Mouse (Mus musculus) MEL (cell line): ENCODE measurements at regions not wholly inside any gene's neighbourhood (a gene's known extent, or its start where the extent isn't known, plus 50 kb on each side); places are given as distances from the start of the nearest gene placed in this dataset.

Experiments used
- CHD2 ChIP-seq: IDR thresholded peaks from 2 replicates; pipeline ENCODE4 v1.6.1; 2011; ENCODE audit warnings: low read length, improper control_type of control experiment
- CTCF ChIP-seq, 3 experiments: IDR thresholded peaks in 2 of 3; conservative IDR thresholded peaks in 1 of 3; 2 replicates each; pipeline ENCODE4 v1.5.1; 2011 to 2012; ENCODE audit warnings: low read length in 3 of 3, low read depth in 2 of 3, mild to moderate bottlenecking in 2 of 3, improper control_type of control experiment in 1 of 3, inconsistent platforms in 1 of 3, mixed read lengths in 1 of 3, moderate library complexity in 1 of 3; ENCODE audit not compliant: control insufficient read depth in 1 of 3, insufficient read depth in 1 of 3, poor library complexity in 1 of 3, severe bottlenecking in 1 of 3
- EP300 ChIP-seq, 2 experiments: IDR thresholded peaks; 2 replicates each; pipeline ENCODE4 v1.6.1; 2011; ENCODE audit warnings: improper control_type of control experiment in 2 of 2, low read length in 2 of 2, low read depth in 1 of 2, mild to moderate bottlenecking in 1 of 2
- MAFK ChIP-seq: IDR thresholded peaks from 2 replicates; pipeline ENCODE4 v1.6.1; 2011; ENCODE audit warnings: low read depth, mild to moderate bottlenecking, low read length, improper control_type of control experiment, borderline replicate concordance
- MAX ChIP-seq: IDR thresholded peaks from 2 replicates; pipeline ENCODE4 v1.6.1; 2011; ENCODE audit warnings: low read length, improper control_type of control experiment
- MXI1 ChIP-seq: IDR thresholded peaks from 2 replicates; pipeline ENCODE4 v1.6.1; 2011; ENCODE audit warnings: mild to moderate bottlenecking, low read depth, low read length, improper control_type of control experiment
- NELFE ChIP-seq: IDR thresholded peaks from 2 replicates; pipeline ENCODE4 v1.6.1; 2011; ENCODE audit warnings: low read depth, low read length, improper control_type of control experiment
- POLR2A ChIP-seq, 2 experiments: IDR thresholded peaks; 2 replicates each; pipeline ENCODE4 v1.6.1; 2011 to 2012; ENCODE audit warnings: low read length in 2 of 2, mild to moderate bottlenecking in 2 of 2, control low read depth in 1 of 2, improper control_type of control experiment in 1 of 2, low read depth in 1 of 2, moderate library complexity in 1 of 2; ENCODE audit not compliant: control insufficient read depth in 1 of 2, insufficient read depth in 1 of 2, poor library complexity in 1 of 2
- POLR2AphosphoS5 ChIP-seq: IDR thresholded peaks from 2 replicates; pipeline ENCODE4 v1.6.1; 2012; ENCODE audit warnings: low read depth, borderline replicate concordance, mild to moderate bottlenecking, inconsistent platforms, low read length, moderate library complexity, mixed read lengths
- SIN3A ChIP-seq: IDR thresholded peaks from 2 replicates; pipeline ENCODE4 v1.6.1; 2012; ENCODE audit warnings: low read length, improper control_type of control experiment, inconsistent platforms
- SMC3 ChIP-seq: IDR thresholded peaks from 2 replicates; pipeline ENCODE4 v1.6.1; 2011; ENCODE audit warnings: low read depth, low read length, improper control_type of control experiment
- TAL1 ChIP-seq: IDR thresholded peaks from 2 replicates; pipeline ENCODE4 v1.6.1; 2012; ENCODE audit warnings: mild to moderate bottlenecking, inconsistent platforms, low read length, moderate library complexity, mixed read lengths
- TCF12 ChIP-seq: IDR thresholded peaks from 2 replicates; pipeline ENCODE4 v1.6.1; 2014; ENCODE audit warnings: low read depth, mild to moderate bottlenecking, inconsistent platforms, low read length, improper control_type of control experiment, moderate library complexity
- ZMIZ1 ChIP-seq: IDR thresholded peaks from 2 replicates; pipeline ENCODE4 v1.6.1; 2012; ENCODE audit warnings: low read depth, mild to moderate bottlenecking, inconsistent platforms, low read length, improper control_type of control experiment, moderate library complexity

GRCm38 (mm10) chr1:141450960-141451359 is 1205.0 kb downstream of the Kcnt2 start:
- no peak for TF ChIP-seq CTCF (IDR thresholded peaks at IDR 0.05 in 2 of 3, conservative IDR thresholded peaks at IDR 0.05 in 1 of 3; ENCODE audit: control insufficient read depth in 1 of 3, insufficient read depth in 1 of 3, low read depth in 2 of 3, low read length in 3 of 3, poor library complexity in 1 of 3, severe bottlenecking in 1 of 3)
- no peak for TF ChIP-seq MAX
- no peak for TF ChIP-seq ZMIZ1
- TF ChIP-seq POLR2AphosphoS5, result no peak
- TF ChIP-seq TCF12, result no peak
- TF ChIP-seq MXI1, result no peak
- TF ChIP-seq NELFE, result no peak
- no peak for TF ChIP-seq SMC3
- no peak for TF ChIP-seq SIN3A
- no peak for TF ChIP-seq MAFK
- no peak for TF ChIP-seq EP300 (IDR thresholded peaks at IDR 0.05; ENCODE audit: low read depth in 1 of 2, low read length in 2 of 2)
- no peak for TF ChIP-seq CHD2
- no peak for TF ChIP-seq POLR2A (IDR thresholded peaks at IDR 0.05; ENCODE audit: control insufficient read depth in 1 of 2, insufficient read depth in 1 of 2, low read depth in 1 of 2, low read length in 2 of 2, poor library complexity in 1 of 2)
- no peak for TF ChIP-seq TAL1
